Mouse (Mus musculus) kidney, postnatal 0 days (tissue): ENCODE measurements around the gene Gm3045. TPM values are rescaled to one million over a fixed set of nuclear protein-coding genes. Genes with fewer than 3 reads are reported as not detected.

ENCODE experiments used
- ATAC-seq: fragments of 200-750 bp; cut with Nextera tagmentation; replicated peaks from 2 replicates; pipeline ENCODE4 v1.8.0; 2017; ENCODE audit warnings: low read depth, moderate number of reproducible peaks, moderate TSS enrichment, moderate library complexity; ENCODE audit not compliant: low FRiP score
- DNase-seq: peaks from one replicate; pipeline ENCODE4 v3.0.0-alpha.2; 2016; ENCODE audit warnings: low spot score
- H3K27ac ChIP-seq: fragments of 300-500 bp; sonication (generic); 2 replicates; pipeline ENCODE4 v1.5.1; 2014; ENCODE audit warnings: mild to moderate bottlenecking
- H3K27me3 ChIP-seq: fragments of 300-500 bp; sonication (generic); 2 replicates; pipeline ENCODE4 v1.6.1; 2014; ENCODE audit warnings: low read length, mixed read lengths; ENCODE audit not compliant: insufficient read depth
- H3K36me3 ChIP-seq: fragments of 300-500 bp; sonication (generic); 2 replicates; pipeline ENCODE4 v1.6.1; 2014; ENCODE audit warnings: low read length, mixed read lengths; ENCODE audit not compliant: insufficient read depth
- H3K4me1 ChIP-seq: fragments of 300-500 bp; sonication (generic); replicated peaks from 2 replicates; pipeline ENCODE4 v1.6.1; 2014; ENCODE audit warnings: antibody characterized with exemption, low read length, mixed read lengths; ENCODE audit not compliant: insufficient read depth
- H3K4me2 ChIP-seq: fragments of 300-500 bp; sonication (generic); 2 replicates; pipeline ENCODE4 v1.6.1; 2014; ENCODE audit warnings: mild to moderate bottlenecking, low read length, moderate library complexity, mixed read lengths
- H3K4me3 ChIP-seq: fragments of 300-500 bp; sonication (generic); replicated peaks from 2 replicates; pipeline ENCODE4 v1.5.1; 2014; ENCODE audit warnings: low read depth, low read length
- H3K9ac ChIP-seq: fragments of 300-500 bp; sonication (generic); 2 replicates; pipeline ENCODE4 v1.6.1; 2014; ENCODE audit warnings: low read depth, low read length
- H3K9me3 ChIP-seq: fragments of 300-500 bp; sonication (generic); replicated peaks from 2 replicates; pipeline ENCODE4 v1.6.1; 2016; ENCODE audit warnings: low read length, inconsistent platforms, mixed read lengths
- CTCF ChIP-seq: IDR thresholded peaks from 2 replicates; pipeline ENCODE4 v1.5.1; 2016; ENCODE audit warnings: antibody characterized with exemption, low read depth, mild to moderate bottlenecking, moderate library complexity
- WGBS: fragments of 180-500 bp; shearing (Covaris S2); extraction: QIAGEN DNeasy Blood & Tissue Kit; methylation state at CpG from one replicate; pipeline ENCODE4 v1.1.7; 2014; 5-methylcytosine and 5-hydroxymethylcytosine counted together
- polyA plus RNA-seq: library from polyadenylated mRNA; unstranded; fragments of >200 nt; fragmentation: Nextera tagmentation; extraction: Ambion mirVana; gene quantifications from 2 replicates; pipeline ENCODE4 v1.2.1, GENCODE M21; 2015

Gm3045 gene
- polyA plus RNA-seq = not detected in 2 replicates

DNA sequence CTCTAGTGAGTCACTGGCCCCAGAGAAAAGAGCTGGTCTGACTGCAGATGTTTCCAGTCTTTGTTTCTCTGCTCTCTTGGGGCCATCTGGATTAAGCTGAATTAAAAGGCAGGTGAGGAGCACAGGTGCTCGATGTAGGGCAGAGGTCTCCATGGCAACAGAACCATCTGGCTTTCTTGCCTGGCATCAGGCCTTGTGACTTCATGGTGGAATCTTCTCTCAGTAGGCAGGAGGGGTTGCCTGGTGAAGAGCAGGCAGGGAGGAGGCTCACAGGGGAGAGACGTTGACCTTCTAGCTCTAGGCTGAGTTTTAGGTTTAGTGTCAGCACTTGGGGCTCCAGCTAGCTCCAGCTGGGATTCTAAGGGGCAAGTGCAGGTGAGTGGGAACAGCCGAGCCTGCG is at the start of gene Gm3045:
Gm3045 (plus strand) TSS at position 230 of the 400 bp plus-strand sequence.
- no peaks in the 10 kb centered on the region for H3K4me1 ChIP-seq
- no peaks in the 10 kb centered on the region for H3K9me3 ChIP-seq
- 0 out of 2 replicates have a peak, but pooled peaks cover 2% of the 10 kb centered on the region for H3K27me3 ChIP-seq
- no peaks in the 10 kb centered on the region for H3K36me3 ChIP-seq
- no peak for DNase-seq
- H3K9ac ChIP-seq = no peak within 1 kb of the TSS
- 69% methylated on average over 4 of the region's 4 CpGs for WGBS
- ATAC-seq = no peak
- TF ChIP-seq CTCF = no peak
- H3K4me2 ChIP-seq = no peak within 1 kb of the TSS
- no peak within 1 kb of the TSS for H3K4me3 ChIP-seq
- no peak within 1 kb of the TSS for H3K27ac ChIP-seq

DNA sequence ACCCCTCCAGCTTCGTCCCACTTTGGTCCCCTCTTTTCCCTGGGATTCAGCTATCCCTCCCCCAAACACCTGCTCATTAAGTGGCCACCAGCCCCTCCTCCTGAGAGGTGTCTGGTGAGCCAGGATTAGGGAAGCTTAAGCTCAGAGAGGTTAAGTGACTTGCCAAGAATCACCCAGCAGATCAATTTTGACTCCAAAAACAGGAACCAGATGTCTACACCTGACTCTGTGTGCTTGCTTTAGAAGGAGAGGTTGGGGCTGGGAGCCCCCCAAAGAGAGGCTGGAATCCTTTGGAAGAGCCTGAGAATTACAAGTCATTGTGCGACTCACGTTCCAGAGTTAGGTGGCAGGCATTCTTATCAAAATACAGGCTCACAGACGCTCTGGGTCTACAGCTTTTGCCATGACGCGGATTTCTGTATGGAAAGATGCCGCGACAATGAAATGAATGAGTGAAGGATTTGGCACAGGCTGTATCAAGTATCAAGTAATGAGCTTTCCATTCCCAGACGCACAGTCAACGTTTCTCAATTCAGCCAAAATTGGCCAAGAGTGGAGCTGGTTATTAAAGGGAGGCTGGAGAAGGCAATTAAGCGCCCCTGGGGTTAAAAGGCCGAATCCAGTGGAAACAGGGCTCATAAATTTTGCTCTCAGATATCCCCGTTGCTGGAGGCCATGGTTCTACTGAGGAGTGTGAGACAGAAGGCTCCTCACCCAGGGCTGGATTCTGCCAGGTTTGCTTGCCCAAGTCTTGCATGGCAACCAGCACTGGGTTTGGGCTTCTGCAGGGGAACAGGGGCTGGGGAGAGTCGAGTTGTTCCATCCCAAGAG is 45.3 kb upstream of the Gm3045 start:
- ATAC-seq = no peak
- Histone ChIP-seq H3K4me1 (no peaks in the 10 kb centered on the region), H3K36me3 (no peaks in the 10 kb centered on the region), H3K4me2 (no peak overlapping the region), H3K4me3 (no peak overlapping the region), H3K9me3 (no peaks in the 10 kb centered on the region), H3K9ac (no peak overlapping the region), H3K27me3 (peaks cover 5% of the 10 kb centered on the region; the same call in 1 of the 2 replicates), H3K27ac (no peak overlapping the region)
- DNase-seq = peak; percentile 61
- 21% methylated on average over 14 of the region's 14 CpGs for WGBS
- TF ChIP-seq CTCF = no peak

DNA sequence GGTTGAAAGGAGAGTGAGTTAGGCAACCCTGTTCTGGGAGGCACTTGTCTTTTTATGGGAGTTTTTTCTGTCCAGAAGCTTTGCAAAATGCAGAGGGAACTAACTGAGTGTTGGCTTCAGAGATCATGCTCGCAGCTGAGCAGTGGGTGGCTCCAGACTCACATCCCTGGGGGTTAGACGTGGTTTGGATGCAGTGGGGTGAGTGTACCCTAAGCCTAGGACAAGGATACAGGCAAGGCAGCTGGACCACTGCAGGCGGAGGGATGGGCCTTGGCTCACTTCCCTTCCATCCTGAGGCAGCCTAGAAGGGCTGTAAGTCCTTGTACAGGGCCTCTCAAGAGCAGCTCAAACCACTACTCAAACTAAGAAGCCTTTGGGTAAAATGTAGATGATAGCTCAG is 43.0 kb upstream of the Gm3045 start:
- TF ChIP-seq CTCF = no peak
- H3K9ac ChIP-seq = no peak overlapping the region
- peaks cover 5% of the 10 kb centered on the region; the same call in 1 of the 2 replicates for H3K27me3 ChIP-seq
- H3K36me3 ChIP-seq = no peaks in the 10 kb centered on the region
- no peak overlapping the region for H3K4me2 ChIP-seq
- WGBS = 77% methylated on average over 3 of the region's 3 CpGs
- ATAC-seq (no peak), DNase-seq (no peak)
- H3K9me3 ChIP-seq = no peaks in the 10 kb centered on the region
- H3K4me1 ChIP-seq = 0 out of 2 replicates have a peak, but pooled peaks cover 2% of the 10 kb centered on the region
- H3K27ac ChIP-seq = no peak overlapping the region
- no peak overlapping the region for H3K4me3 ChIP-seq

DNA sequence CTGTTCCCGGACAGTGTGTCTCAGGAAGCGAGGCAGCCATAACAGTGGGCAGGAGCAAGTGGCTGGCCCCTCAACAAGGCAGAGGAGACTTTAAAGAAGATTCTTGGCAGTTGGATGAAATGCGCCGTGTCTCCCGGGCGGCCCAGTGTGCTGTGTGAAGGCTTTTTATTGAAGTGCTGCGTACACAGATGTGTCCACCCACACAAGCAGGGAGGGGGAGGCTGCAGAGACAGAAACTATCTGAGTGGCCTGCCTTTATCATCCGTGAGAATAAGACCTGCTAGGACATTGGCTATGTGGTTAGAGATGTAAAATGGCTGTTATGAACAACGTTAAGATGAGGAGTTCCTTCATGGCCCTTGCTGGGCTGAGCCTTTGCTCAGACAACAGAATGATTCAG is 40.0 kb upstream of the Gm3045 start:
- H3K9me3 ChIP-seq = no peaks in the 10 kb centered on the region
- H3K4me3 ChIP-seq = no peak overlapping the region
- ATAC-seq (no peak), DNase-seq (no peak)
- H3K4me2 ChIP-seq = no peak overlapping the region
- H3K4me1 ChIP-seq = 0 out of 2 replicates have a peak, but pooled peaks cover 2% of the 10 kb centered on the region
- H3K27ac ChIP-seq = no peak overlapping the region
- no peak for TF ChIP-seq CTCF
- H3K27me3 ChIP-seq = no peaks in the 10 kb centered on the region
- no peak overlapping the region for H3K9ac ChIP-seq
- 37% methylated on average over 9 of the region's 9 CpGs for WGBS
- H3K36me3 ChIP-seq = no peaks in the 10 kb centered on the region

DNA sequence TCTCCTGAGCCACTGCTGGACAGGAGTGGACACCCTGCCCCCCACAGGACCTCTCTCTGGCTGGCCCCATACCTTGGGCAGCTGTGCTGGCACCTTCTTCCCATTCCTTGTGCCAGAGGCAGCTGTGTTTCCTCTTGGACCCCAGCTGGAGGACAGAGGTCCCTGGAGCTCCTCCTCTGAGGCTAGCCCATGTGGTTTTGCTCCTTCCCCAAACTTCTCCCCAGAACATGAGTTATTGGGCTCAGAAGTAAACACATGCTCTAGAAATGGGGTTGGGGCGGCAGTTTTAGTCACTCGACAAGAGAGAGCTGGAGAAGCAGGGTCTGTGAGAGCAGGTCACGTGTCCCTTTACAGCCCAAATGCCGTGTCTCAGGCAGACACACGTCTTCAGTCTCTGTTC is 39.0 kb upstream of the Gm3045 start:
- DNase-seq (peak; percentile 53), ATAC-seq (no peak)
- TF ChIP-seq CTCF = no peak

DNA sequence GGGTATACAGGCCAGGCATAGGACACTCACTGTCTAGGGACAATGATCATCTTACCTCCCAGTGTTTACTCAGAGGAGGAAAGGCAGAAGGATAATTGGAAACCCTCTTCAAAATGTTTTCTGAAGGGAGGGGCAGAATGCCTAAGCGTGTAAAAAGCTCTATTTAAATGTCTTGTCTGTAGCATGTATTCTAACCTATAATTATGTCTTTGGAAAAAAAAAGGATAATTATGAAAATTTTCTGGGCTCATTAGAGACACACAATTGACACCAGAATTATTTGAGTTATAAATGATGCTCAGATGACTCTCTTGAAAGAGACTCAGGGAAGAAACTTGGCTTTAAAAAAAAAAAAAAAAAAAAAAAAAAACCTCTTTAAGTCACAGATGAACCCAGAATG is 38.4 kb upstream of the Gm3045 start:
- ATAC-seq (no peak), DNase-seq (no peak)
- Histone ChIP-seq H3K4me3 (no peak overlapping the region), H3K27me3 (no peaks in the 10 kb centered on the region), H3K9ac (no peak overlapping the region), H3K9me3 (no peaks in the 10 kb centered on the region), H3K36me3 (no peaks in the 10 kb centered on the region), H3K4me1 (0 out of 2 replicates have a peak, but pooled peaks cover 2% of the 10 kb centered on the region), H3K4me2 (no peak overlapping the region), H3K27ac (no peak overlapping the region)
- 54% methylated on average over 1 of the region's 1 CpGs for WGBS
- TF ChIP-seq CTCF = no peak

More for the DNA sequence above, 39.0 kb upstream of the Gm3045 start:
- Histone ChIP-seq H3K27me3 (no peaks in the 10 kb centered on the region), H3K9me3 (no peaks in the 10 kb centered on the region), H3K4me3 (no peak overlapping the region), H3K36me3 (no peaks in the 10 kb centered on the region), H3K4me1 (0 out of 2 replicates have a peak, but pooled peaks cover 2% of the 10 kb centered on the region), H3K4me2 (no peak overlapping the region), H3K9ac (no peak overlapping the region), H3K27ac (no peak overlapping the region)
- 53% methylated on average over 5 of the region's 5 CpGs for WGBS
